Mouse (Mus musculus) ES-E14 (cell line): Measurements from ENCODE around the gene Tenm2. TPM values are rescaled to one million over a fixed set of nuclear protein-coding genes. Genes with fewer than 3 reads are reported as not detected.
A peak's percentile ranks its signal among the peaks of the same experiment; 100 is the strongest.

Experiments
- DNase-seq: peaks from one replicate; pipeline ENCODE4 v3.0.0-alpha.2; 2013; ENCODE audit warnings: low read depth, low spot score
- H3K27ac ChIP-seq: 2 replicates; pipeline ENCODE4 v1.5.1; 2012; ENCODE audit warnings: low read depth, mild to moderate bottlenecking, low read length, moderate library complexity, mixed read lengths; ENCODE audit not compliant: poor library complexity, insufficient read depth, severe bottlenecking
- H3K36me3 ChIP-seq: 2 replicates; pipeline ENCODE4 v1.6.1; 2012; ENCODE audit warnings: mild to moderate bottlenecking, low read length, moderate library complexity, mixed read lengths; ENCODE audit not compliant: control insufficient read depth, poor library complexity, insufficient read depth, severe bottlenecking
- H3K4me1 ChIP-seq, 2 experiments: fragments of 150-350 bp in 1 of 2; sonication (generic) in 1 of 2; 2 replicates each; pipeline ENCODE4 v1.6.1; 2012; ENCODE audit warnings: low read length in 2 of 2, mild to moderate bottlenecking in 1 of 2, mixed read lengths in 1 of 2; ENCODE audit not compliant: control insufficient read depth in 2 of 2, insufficient read depth in 2 of 2, poor library complexity in 1 of 2
- H3K4me3 ChIP-seq, 2 experiments: fragments of 150-350 bp in 1 of 2; sonication (generic) in 1 of 2; 2 replicates each; pipeline ENCODE4 v1.5.1; 2012; ENCODE audit warnings: low read length in 2 of 2, low read depth in 1 of 2, mild to moderate bottlenecking in 1 of 2, mixed read lengths in 1 of 2; ENCODE audit not compliant: insufficient read depth in 1 of 2, poor library complexity in 1 of 2, severe bottlenecking in 1 of 2
- H3K9ac ChIP-seq: 2 replicates; pipeline ENCODE4 v1.6.1; 2012; ENCODE audit warnings: low read depth, mild to moderate bottlenecking, low read length, mixed read lengths; ENCODE audit not compliant: poor library complexity, insufficient read depth, severe bottlenecking
- H3K9me3 ChIP-seq: fragments of 150-350 bp; sonication (generic); 2 replicates; pipeline ENCODE4 v1.6.1; 2012; ENCODE audit warnings: low read depth, mild to moderate bottlenecking, low read length; ENCODE audit not compliant: control insufficient read depth, insufficient read depth
- CHD2 ChIP-seq: IDR thresholded peaks from 2 replicates; pipeline ENCODE4 v1.6.1; 2014; ENCODE audit warnings: mild to moderate bottlenecking, low read depth, low read length, inconsistent platforms
- HCFC1 ChIP-seq: IDR thresholded peaks from 2 replicates; pipeline ENCODE4 v1.6.1; 2012; ENCODE audit warnings: low read length, inconsistent platforms, borderline replicate concordance; ENCODE audit not compliant: insufficient read depth
- MAFK ChIP-seq: IDR thresholded peaks from 2 replicates; pipeline ENCODE4 v1.6.1; 2014; ENCODE audit warnings: mild to moderate bottlenecking, low read depth, low read length, inconsistent platforms; ENCODE audit not compliant: insufficient read depth
- ZC3H11A ChIP-seq: IDR thresholded peaks from 2 replicates; pipeline ENCODE4 v1.6.1; 2012; ENCODE audit warnings: low read depth, mild to moderate bottlenecking, inconsistent platforms, low read length, borderline replicate concordance
- ZNF384 ChIP-seq: IDR thresholded peaks from 2 replicates; pipeline ENCODE4 v1.6.1; 2012; ENCODE audit warnings: low read depth, low read length, inconsistent platforms
- in situ Hi-C, 2 experiments: fragments of 600-800 bp; cut with MboI; formaldehyde crosslinking; loops; one replicate each; pipeline ENCODE4 v1.15.1; 2025; ENCODE audit warnings: low sequenced_read_pairs in 2 of 2, inconsistent platforms in 1 of 2; ENCODE audit not compliant: unreplicated experiment in 2 of 2
- total RNA-seq: library from RNA; depleted of rRNA; stranded (reverse); fragments of 300-350 nt; gene quantifications from 2 replicates; pipeline ENCODE4 v1.2.3, GENCODE M21; 2012

Gene Tenm2
- total RNA-seq, 1 experiment: 0.04 TPM

GRCm38 (mm10) chr11:35982734-35983133 lies 1253.0 kb downstream of the Tenm2 start:
- Histone ChIP-seq H3K4me3 (no peak overlapping the region), H3K9ac (no peak overlapping the region), H3K4me1 (peaks cover 4 to 18% of the 10 kb centered on the region in 2 experiments; a peak in 3 of 4 replicates), H3K27ac (no peak overlapping the region), H3K36me3 (no peaks in the 10 kb centered on the region), H3K9me3 (no peaks in the 10 kb centered on the region)
- TF ChIP-seq ZC3H11A (no peak), CHD2 (no peak), HCFC1 (no peak), MAFK (no peak), ZNF384 (no peak)
- in situ Hi-C loops: no loop called here
- no peak for DNase-seq

- Histone ChIP-seq H3K27ac (no peak within 1 kb of the TSS), H3K9me3 (no peaks in the 10 kb centered on the region)
These were observed 1255.3 kb downstream of the Tenm2 start, which contains the start of gene Wwc1 for GRCm38 (mm10) chr11:35980411-35980917. TSS of gene Wwc1 (minus strand) at chr11:35980527.

GRCm38 (mm10) chr11:35979733-35980410 lies 1255.9 kb downstream of the Tenm2 start:
- H3K27ac ChIP-seq: no peak overlapping the region
- in situ Hi-C loops: no loop called here
- no peak for DNase-seq

More at GRCm38 (mm10) chr11:35980411-35980917, 1255.3 kb downstream of the Tenm2 start, which contains the start of gene Wwc1:
- in situ Hi-C loops: no loop called here
- H3K9ac ChIP-seq: peak within 1 kb of the TSS; percentile 88
- TF ChIP-seq ZC3H11A (no peak), HCFC1 (0 out of 2 replicates have a peak, but pooled peaks have one; percentile 13)
- peak within 1 kb of the TSS; percentile 94 to 97 for H3K4me3 ChIP-seq
- no peaks in the 10 kb centered on the region for H3K36me3 ChIP-seq
- peaks cover 4 to 22% of the 10 kb centered on the region in 2 experiments for H3K4me1 ChIP-seq
- no peak for DNase-seq

GRCm38 (mm10) chr11:35979266-35979732 lies 1256.5 kb downstream of the Tenm2 start:
- in situ Hi-C loops: no loop called here
- Histone ChIP-seq H3K9ac (peak overlapping the region; percentile 88), H3K9me3 (no peaks in the 10 kb centered on the region), H3K4me1 (peaks cover 4 to 26% of the 10 kb centered on the region in 2 experiments), H3K4me3 (peak overlapping the region; percentile 94 to 97), H3K27ac (no peak overlapping the region), H3K36me3 (peaks cover 2% of the 10 kb centered on the region; the same call in 1 of the 2 replicates)
- TF ChIP-seq HCFC1 (no peak), CHD2 (no peak), ZNF384 (no peak), MAFK (no peak)
- DNase-seq: no peak

More at GRCm38 (mm10) chr11:35979733-35980410, 1255.9 kb downstream of the Tenm2 start:
- Histone ChIP-seq H3K4me3 (peak overlapping the region; percentile 94 to 97), H3K36me3 (peaks cover 2% of the 10 kb centered on the region; the same call in 1 of the 2 replicates), H3K4me1 (peaks cover 4 to 24% of the 10 kb centered on the region in 2 experiments), H3K9ac (peak overlapping the region; percentile 88), H3K9me3 (no peaks in the 10 kb centered on the region)
- TF ChIP-seq HCFC1 (no peak), ZC3H11A (no peak), CHD2 (no peak), ZNF384 (no peak), MAFK (no peak)
